Mouse (Mus musculus) liver, embryonic 14.5 days (tissue): ENCODE measurements around the gene Cd209b. TPM values are rescaled to one million over a fixed set of nuclear protein-coding genes. Genes with fewer than 3 reads are reported as not detected.

Experiments used
- ATAC-seq: fragments of 200-750 bp; cut with Nextera tagmentation; 2 replicates; pipeline ENCODE4 v1.8.0; 2017; ENCODE audit warnings: moderate number of reproducible peaks, mild to moderate bottlenecking, moderate library complexity; ENCODE audit not compliant: insufficient read depth
- DNase-seq, 3 experiments: peaks; one replicate each; pipeline ENCODE4 v3.0.0-alpha.2; 2012 to 2013; ENCODE audit warnings: low read depth in 3 of 3, low spot score in 3 of 3
- H3K27ac ChIP-seq: fragments of 300-500 bp; sonication (generic); 2 replicates; pipeline ENCODE4 v1.5.1; 2014; ENCODE audit warnings: moderate library complexity, mild to moderate bottlenecking, control low read depth, inconsistent platforms
- H3K27me3 ChIP-seq: fragments of 300-500 bp; sonication (generic); 2 replicates; pipeline ENCODE4 v1.6.1; 2014; ENCODE audit warnings: mild to moderate bottlenecking, low read length, moderate library complexity; ENCODE audit not compliant: control insufficient read depth, insufficient read depth
- H3K36me3 ChIP-seq: fragments of 300-500 bp; sonication (generic); replicated peaks from 2 replicates; pipeline ENCODE4 v1.6.1; 2014; ENCODE audit warnings: low read depth; ENCODE audit not compliant: control insufficient read depth, insufficient read depth
- H3K4me1 ChIP-seq, 2 experiments: fragments of 200-500 bp in 1 of 2; fragments of 300-500 bp in 1 of 2; sonication (generic) in 1 of 2; replicated peaks; 2 replicates each; pipeline ENCODE4 v1.6.1; 2012 to 2014; ENCODE audit warnings: antibody characterized with exemption in 1 of 2, inconsistent platforms in 1 of 2, low read length in 1 of 2; ENCODE audit not compliant: control insufficient read depth in 2 of 2, insufficient read depth in 2 of 2
- H3K4me2 ChIP-seq: fragments of 300-500 bp; sonication (generic); 2 replicates; pipeline ENCODE4 v1.6.1; 2014; ENCODE audit warnings: low read depth, mild to moderate bottlenecking, control low read depth, moderate library complexity
- H3K4me3 ChIP-seq, 2 experiments: fragments of 200-500 bp in 1 of 2; fragments of 300-500 bp in 1 of 2; sonication (generic) in 1 of 2; 2 replicates each; pipeline ENCODE4 v1.5.1; 2012 to 2014; ENCODE audit warnings: low read depth in 2 of 2, low read length in 2 of 2, mild to moderate bottlenecking in 2 of 2, control low read depth in 1 of 2, inconsistent platforms in 1 of 2, moderate library complexity in 1 of 2; ENCODE audit not compliant: insufficient read depth in 1 of 2
- H3K9ac ChIP-seq: fragments of 300-500 bp; sonication (generic); replicated peaks from 2 replicates; pipeline ENCODE4 v1.6.1; 2014; ENCODE audit warnings: mild to moderate bottlenecking, control low read depth, moderate library complexity
- H3K9me3 ChIP-seq: fragments of 300-500 bp; sonication (generic); 2 replicates; pipeline ENCODE4 v1.6.1; 2016; ENCODE audit warnings: low read length, mixed read lengths; ENCODE audit not compliant: control insufficient read depth
- CTCF ChIP-seq: IDR thresholded peaks from 2 replicates; pipeline ENCODE4 v1.5.1; 2016; ENCODE audit warnings: antibody characterized with exemption, low read depth, control low read depth
- EP300 ChIP-seq: IDR thresholded peaks from 2 replicates; pipeline ENCODE4 v1.6.1; 2016; ENCODE audit warnings: antibody characterized with exemption, low read depth
- WGBS: fragments of 180-500 bp; shearing (Covaris S2); extraction: QIAGEN DNeasy Blood & Tissue Kit; methylation state at CpG from one replicate; pipeline ENCODE4 v1.1.7; 2014; ENCODE audit not compliant: insufficient replicate concordance; 5-methylcytosine and 5-hydroxymethylcytosine counted together
- polyA plus RNA-seq, 2 experiments: library from polyadenylated mRNA; depleted of rRNA in 1 of 2; stranded (reverse) in 1 of 2; unstranded in 1 of 2; fragments of >200 nt; fragmentation: Nextera tagmentation in 1 of 2; extraction: Ambion mirVana in 1 of 2; gene quantifications; 2 replicates each; pipeline versions ENCODE4 v1.2.1 to v1.2.3; 2012 to 2014

Cd209b gene
- not detected in 2 replicates for polyA plus RNA-seq (2012; rRNA removed)
- not detected in 2 replicates for polyA plus RNA-seq (2014; fragmentation: Nextera tagmentation; extraction: Ambion mirVana)

GRCm38 (mm10) chr8:3926744-3927143 is at the start of gene Cd209b:
Gene Cd209b (minus strand): TSS chr8:3926844.
- DNase-seq, result no peak
- H3K4me3 ChIP-seq, result no peak within 1 kb of the TSS
- no peaks in the 10 kb centered on the region for H3K27me3 ChIP-seq
- H3K9me3 ChIP-seq, result no peaks in the 10 kb centered on the region
- no peaks in the 10 kb centered on the region for H3K4me1 ChIP-seq
- ATAC-seq, result no peak
- TF ChIP-seq CTCF (no peak), EP300 (no peak)
- H3K36me3 ChIP-seq, result no peaks in the 10 kb centered on the region
- no peak within 1 kb of the TSS for H3K9ac ChIP-seq
- H3K27ac ChIP-seq, result no peak within 1 kb of the TSS
- H3K4me2 ChIP-seq, result no peak within 1 kb of the TSS
- 58% methylated on average over 3 of the region's 3 CpGs for WGBS

- 60% methylated on average over 1 of the region's 1 CpGs for WGBS
- Histone ChIP-seq H3K36me3 (no peaks in the 10 kb centered on the region), H3K9ac (no peak overlapping the region), H3K4me1 (no peaks in the 10 kb centered on the region), H3K27ac (no peak overlapping the region), H3K4me2 (no peak overlapping the region), H3K9me3 (no peaks in the 10 kb centered on the region), H3K27me3 (no peaks in the 10 kb centered on the region), H3K4me3 (no peak overlapping the region)
- DNase-seq (no peak), ATAC-seq (no peak)
- peak; percentile 33; the same call in 1 of the 2 replicates for TF ChIP-seq CTCF
- no peak for TF ChIP-seq EP300
Observed at GRCm38 (mm10) chr8:3956037-3956436, 29.4 kb upstream of the Cd209b start.

- Histone ChIP-seq H3K4me3 (no peak within 1 kb of the TSS), H3K9me3 (no peaks in the 10 kb centered on the region), H3K27ac (no peak within 1 kb of the TSS), H3K4me1 (no peaks in the 10 kb centered on the region), H3K27me3 (no peaks in the 10 kb centered on the region), H3K9ac (no peak within 1 kb of the TSS), H3K4me2 (no peak within 1 kb of the TSS), H3K36me3 (no peaks in the 10 kb centered on the region)
- ATAC-seq, result no peak
- no peak for DNase-seq
- TF ChIP-seq EP300, result no peak
- TF ChIP-seq CTCF, result no peak
- 52% methylated on average over 1 of the region's 1 CpGs for WGBS
Observed at GRCm38 (mm10) chr8:3954646-3955045, 28.0 kb upstream of the Cd209b start, which contains the start of gene Cd209c. Gene Cd209c (minus strand): TSS chr8:3954746.

- no peaks in the 10 kb centered on the region for H3K27me3 ChIP-seq
- ATAC-seq (no peak), DNase-seq (no peak)
- no peak overlapping the region for H3K27ac ChIP-seq
- WGBS, result 59% methylated on average over 3 of the region's 3 CpGs
- no peaks in the 10 kb centered on the region for H3K4me1 ChIP-seq
- H3K36me3 ChIP-seq, result no peaks in the 10 kb centered on the region
- no peaks in the 10 kb centered on the region for H3K9me3 ChIP-seq
- H3K4me3 ChIP-seq, result no peak overlapping the region
- no peak overlapping the region for H3K4me2 ChIP-seq
- no peak for TF ChIP-seq CTCF
- no peak for TF ChIP-seq EP300
- H3K9ac ChIP-seq, result no peak overlapping the region
Observed at GRCm38 (mm10) chr8:3940023-3940422, 13.4 kb upstream of the Cd209b start.

- no peak within 1 kb of the TSS for H3K9ac ChIP-seq
- TF ChIP-seq CTCF, result no peak
- no peak for TF ChIP-seq EP300
- DNase-seq, result no peak
- WGBS, result 47% methylated on average over 4 of the region's 4 CpGs
- no peaks in the 10 kb centered on the region for H3K9me3 ChIP-seq
- H3K4me1 ChIP-seq, result no peaks in the 10 kb centered on the region
- ATAC-seq, result no peak
- no peaks in the 10 kb centered on the region for H3K36me3 ChIP-seq
- no peaks in the 10 kb centered on the region for H3K27me3 ChIP-seq
- H3K4me3 ChIP-seq, result no peak within 1 kb of the TSS
- no peak within 1 kb of the TSS for H3K4me2 ChIP-seq
- H3K27ac ChIP-seq, result no peak within 1 kb of the TSS
Observed at GRCm38 (mm10) chr8:3878455-3878854, 48.2 kb downstream of the Cd209b start, which contains the start of gene Cd209d. Gene Cd209d (minus strand): TSS chr8:3878555.
